Mouse (Mus musculus) stomach, embryonic 14.5 days (tissue): ENCODE data around the gene Ptprt. TPM values are rescaled to one million over a fixed set of nuclear protein-coding genes. Genes with fewer than 3 reads are reported as not detected.

Experiments
- ATAC-seq: fragments of 200-750 bp; cut with Nextera tagmentation; 2 replicates; pipeline ENCODE4 v1.8.0; 2017; ENCODE audit warnings: low read depth, moderate TSS enrichment; ENCODE audit not compliant: insufficient number of reproducible peaks, insufficient read depth, low FRiP score
- H3K27ac ChIP-seq: fragments of 300-500 bp; sonication (generic); 2 replicates; pipeline ENCODE4 v1.5.1; 2014; ENCODE audit warnings: mild to moderate bottlenecking, low read length, moderate library complexity, mixed read lengths
- H3K27me3 ChIP-seq: fragments of 300-500 bp; sonication (generic); 2 replicates; pipeline ENCODE4 v1.6.1; 2014; ENCODE audit warnings: low read length, control low read depth, mixed read lengths; ENCODE audit not compliant: control insufficient read depth, insufficient read depth
- H3K36me3 ChIP-seq: fragments of 300-500 bp; sonication (generic); 2 replicates; pipeline ENCODE4 v1.6.1; 2014; ENCODE audit warnings: mild to moderate bottlenecking, control low read depth, low read length, moderate library complexity, mixed read lengths; ENCODE audit not compliant: control insufficient read depth, insufficient read depth
- H3K4me1 ChIP-seq: fragments of 300-500 bp; sonication (generic); 2 replicates; pipeline ENCODE4 v1.6.1; 2014; ENCODE audit warnings: low read length, control low read depth, mixed read lengths; ENCODE audit not compliant: control insufficient read depth, insufficient read depth
- H3K4me2 ChIP-seq: fragments of 300-500 bp; sonication (generic); replicated peaks from 2 replicates; pipeline ENCODE4 v1.6.1; 2014; ENCODE audit warnings: low read depth, low read length, control low read depth
- H3K4me3 ChIP-seq: fragments of 300-500 bp; sonication (generic); 2 replicates; pipeline ENCODE4 v1.5.1; 2014; ENCODE audit warnings: low read depth, low read length, control low read depth
- H3K9ac ChIP-seq: fragments of 300-500 bp; sonication (generic); replicated peaks from 2 replicates; pipeline ENCODE4 v1.6.1; 2014; ENCODE audit warnings: low read depth, mild to moderate bottlenecking, control low read depth, low read length, moderate library complexity, mixed read lengths
- H3K9me3 ChIP-seq: fragments of 300-500 bp; sonication (generic); 2 replicates; pipeline ENCODE4 v1.6.1; 2016; ENCODE audit warnings: low read depth, low read length, control low read depth; ENCODE audit not compliant: control insufficient read depth
- WGBS: fragments of 180-500 bp; shearing (Covaris S2); extraction: QIAGEN DNeasy Blood & Tissue Kit; methylation state at CpG from one replicate; pipeline ENCODE4 v1.1.7; 2014; 5-methylcytosine and 5-hydroxymethylcytosine counted together
- polyA plus RNA-seq: library from polyadenylated mRNA; unstranded; fragments of >200 nt; fragmentation: Nextera tagmentation; extraction: Ambion mirVana; gene quantifications from 2 replicates; pipeline ENCODE4 v1.2.1, GENCODE M21; 2014

Ptprt gene
- polyA plus RNA-seq, 1 experiment from 2014 or later, result 1.2 TPM

GRCm38 (mm10) chr2:162217896-162218295 is 443.1 kb downstream of the Ptprt start:
- ATAC-seq, result no peak
- no peak overlapping the region for H3K27ac ChIP-seq
- no peak overlapping the region for H3K9ac ChIP-seq
- no peaks in the 10 kb centered on the region for H3K9me3 ChIP-seq
- 89% methylated on average over 5 of the region's 5 CpGs for WGBS
- no peak overlapping the region for H3K4me3 ChIP-seq
- H3K4me2 ChIP-seq, result no peak overlapping the region
- H3K4me1 ChIP-seq, result no peaks in the 10 kb centered on the region
- no peaks in the 10 kb centered on the region for H3K27me3 ChIP-seq
- H3K36me3 ChIP-seq, result no peaks in the 10 kb centered on the region

- Histone ChIP-seq H3K4me2 (no peak overlapping the region), H3K27ac (no peak overlapping the region), H3K9ac (no peak overlapping the region), H3K4me3 (no peak overlapping the region), H3K4me1 (no peaks in the 10 kb centered on the region), H3K9me3 (no peaks in the 10 kb centered on the region), H3K27me3 (no peaks in the 10 kb centered on the region), H3K36me3 (no peaks in the 10 kb centered on the region)
- 31% methylated on average over 2 of the region's 2 CpGs for WGBS
- no peak for ATAC-seq
Observed at GRCm38 (mm10) chr2:162212397-162212796, 448.6 kb downstream of the Ptprt start.

- H3K9ac ChIP-seq, result no peak overlapping the region
Observed at GRCm38 (mm10) chr2:162210564-162210963, 450.4 kb downstream of the Ptprt start.

GRCm38 (mm10) chr2:162197316-162197715 is 463.6 kb downstream of the Ptprt start:
- Histone ChIP-seq H3K27me3 (no peaks in the 10 kb centered on the region), H3K9me3 (no peaks in the 10 kb centered on the region), H3K4me2 (no peak overlapping the region), H3K4me3 (no peak overlapping the region), H3K4me1 (no peaks in the 10 kb centered on the region), H3K36me3 (no peaks in the 10 kb centered on the region), H3K9ac (no peak overlapping the region), H3K27ac (no peak overlapping the region)
- 78% methylated on average over 5 of the region's 5 CpGs for WGBS
- ATAC-seq, result no peak

More at GRCm38 (mm10) chr2:162210564-162210963, 450.4 kb downstream of the Ptprt start:
- no peaks in the 10 kb centered on the region for H3K36me3 ChIP-seq
- no peak overlapping the region for H3K27ac ChIP-seq
- H3K4me3 ChIP-seq, result no peak overlapping the region
- no peaks in the 10 kb centered on the region for H3K9me3 ChIP-seq
- H3K4me1 ChIP-seq, result no peaks in the 10 kb centered on the region
- no peak for ATAC-seq
- no peak overlapping the region for H3K4me2 ChIP-seq
- 92% methylated on average over 6 of the region's 6 CpGs for WGBS
- no peaks in the 10 kb centered on the region for H3K27me3 ChIP-seq

- no peaks in the 10 kb centered on the region for H3K9me3 ChIP-seq
Observed at GRCm38 (mm10) chr2:162182621-162183475, 478.1 kb downstream of the Ptprt start.

GRCm38 (mm10) chr2:162181826-162182225 is 479.1 kb downstream of the Ptprt start:
- H3K4me1 ChIP-seq, result no peaks in the 10 kb centered on the region
- H3K27ac ChIP-seq, result no peak overlapping the region
- H3K4me2 ChIP-seq, result no peak overlapping the region
- H3K27me3 ChIP-seq, result no peaks in the 10 kb centered on the region
- 82% methylated on average over 2 of the region's 2 CpGs for WGBS
- ATAC-seq, result no peak
- no peak overlapping the region for H3K9ac ChIP-seq
- H3K36me3 ChIP-seq, result no peaks in the 10 kb centered on the region
- no peak overlapping the region for H3K4me3 ChIP-seq
- H3K9me3 ChIP-seq, result no peaks in the 10 kb centered on the region

More at GRCm38 (mm10) chr2:162182621-162183475, 478.1 kb downstream of the Ptprt start:
- H3K36me3 ChIP-seq, result no peaks in the 10 kb centered on the region
- H3K27ac ChIP-seq, result no peak overlapping the region
- WGBS, result 82% methylated on average over 20 of the region's 20 CpGs
- H3K4me2 ChIP-seq, result no peak overlapping the region
- no peaks in the 10 kb centered on the region for H3K4me1 ChIP-seq
- no peak overlapping the region for H3K4me3 ChIP-seq
- no peak for ATAC-seq
- H3K9ac ChIP-seq, result no peak overlapping the region
- H3K27me3 ChIP-seq, result no peaks in the 10 kb centered on the region

GRCm38 (mm10) chr2:162172529-162172928 is 488.4 kb downstream of the Ptprt start:
- 53% methylated on average over 1 of the region's 1 CpGs for WGBS
- H3K27me3 ChIP-seq, result no peaks in the 10 kb centered on the region
- H3K36me3 ChIP-seq, result no peaks in the 10 kb centered on the region
- H3K4me1 ChIP-seq, result no peaks in the 10 kb centered on the region
- no peak overlapping the region for H3K4me2 ChIP-seq
- no peak overlapping the region for H3K27ac ChIP-seq
- no peak overlapping the region for H3K4me3 ChIP-seq
- no peaks in the 10 kb centered on the region for H3K9me3 ChIP-seq
- H3K9ac ChIP-seq, result no peak overlapping the region
- no peak for ATAC-seq

GRCm38 (mm10) chr2:162141845-162142411 is 519.0 kb downstream of the Ptprt start:
- no peak overlapping the region for H3K9ac ChIP-seq
- H3K4me1 ChIP-seq, result no peaks in the 10 kb centered on the region
- no peaks in the 10 kb centered on the region for H3K9me3 ChIP-seq
- H3K36me3 ChIP-seq, result no peaks in the 10 kb centered on the region
- no peaks in the 10 kb centered on the region for H3K27me3 ChIP-seq
- H3K4me3 ChIP-seq, result no peak overlapping the region
- H3K4me2 ChIP-seq, result no peak overlapping the region
- no peak for ATAC-seq
- 71% methylated on average over 3 of the region's 3 CpGs for WGBS
- no peak overlapping the region for H3K27ac ChIP-seq
